Mouse (Mus musculus): ENCODE measurements at regions not wholly inside any gene's neighbourhood (a gene's known extent, or its start where the extent isn't known, plus 50 kb on each side); places are given as distances from the start of the nearest gene placed in this dataset.
A peak's percentile ranks its signal among the peaks of the same experiment; 100 is the strongest.

GRCm38 (mm10) chr15:10838584-10839288 lies 113.4 kb upstream of the C1qtnf3 start:
- DNase-seq (ENCODE audit: low read depth, low spot score), result no peak

- DNase-seq (ENCODE audit: low read depth, low spot score), result no peak
Observed at GRCm38 (mm10) chr15:10840621-10841034, 111.5 kb upstream of the C1qtnf3 start.

GRCm38 (mm10) chr15:10843060-10843695 lies 109.0 kb upstream of the C1qtnf3 start:
- DNase-seq (ENCODE audit: low read depth, low spot score), result no peak

- no peak for DNase-seq (ENCODE audit: low read depth, low spot score)
Observed at GRCm38 (mm10) chr15:10846722-10847121, 105.4 kb upstream of the C1qtnf3 start.

- DNase-seq (ENCODE audit: low read depth, low spot score), result no peak
Observed at GRCm38 (mm10) chr15:10864004-10864775, 87.9 kb upstream of the C1qtnf3 start.

- DNase-seq (ENCODE audit: low read depth, low spot score), result no peak
Observed at GRCm38 (mm10) chr15:10865109-10865508, 87.0 kb upstream of the C1qtnf3 start.

GRCm38 (mm10) chr15:10866794-10867193 lies 85.3 kb upstream of the C1qtnf3 start:
- DNase-seq (ENCODE audit: low read depth, low spot score), result no peak

- DNase-seq (ENCODE audit: low read depth, low spot score), result no peak
Observed at GRCm38 (mm10) chr15:10868115-10868514, 84.0 kb upstream of the C1qtnf3 start.

- DNase-seq (ENCODE audit: low read depth, low spot score), result peak; percentile 39
Observed at GRCm38 (mm10) chr15:10868716-10869585, 83.2 kb upstream of the C1qtnf3 start.

GRCm38 (mm10) chr15:10869879-10870278 lies 82.3 kb upstream of the C1qtnf3 start:
- no peak for DNase-seq (ENCODE audit: low read depth, low spot score)

GRCm38 (mm10) chr15:10872322-10872967 lies 79.7 kb upstream of the C1qtnf3 start:
- peak; percentile 59 for DNase-seq (ENCODE audit: low read depth, low spot score)

- DNase-seq (ENCODE audit: low read depth, low spot score), result no peak
Observed at GRCm38 (mm10) chr15:10876328-10876727, 75.8 kb upstream of the C1qtnf3 start.

GRCm38 (mm10) chr15:10881726-10882125 lies 70.4 kb upstream of the C1qtnf3 start:
- DNase-seq (ENCODE audit: low read depth, low spot score), result no peak

GRCm38 (mm10) chr15:10887990-10888389 lies 64.1 kb upstream of the C1qtnf3 start:
- DNase-seq (ENCODE audit: low read depth, low spot score), result no peak

GRCm38 (mm10) chr15:10890220-10890921 lies 61.8 kb upstream of the C1qtnf3 start:
- DNase-seq (ENCODE audit: low read depth, low spot score), result peak; percentile 30

GRCm38 (mm10) chr15:10898309-10898708 lies 53.8 kb upstream of the C1qtnf3 start:
- no peak for DNase-seq (ENCODE audit: low read depth, low spot score)

- DNase-seq (ENCODE audit: low read depth, low spot score), result no peak
Observed at GRCm38 (mm10) chr15:10898715-10899486, 53.2 kb upstream of the C1qtnf3 start.

- DNase-seq (ENCODE audit: low read depth, low spot score), result no peak
Observed at GRCm38 (mm10) chr15:10899904-10900303, 52.2 kb upstream of the C1qtnf3 start.

GRCm38 (mm10) chr15:10901075-10901474 lies 51.1 kb upstream of the C1qtnf3 start:
- peak; percentile 54 for DNase-seq (ENCODE audit: low read depth, low spot score)
